Mouse (Mus musculus) right cerebral cortex, postnatal 4 days (tissue): ENCODE measurements around the gene Xrcc2.
A peak's percentile ranks its signal among the peaks of the same experiment; 100 is the strongest.
"Not testable (repeated sequence)": the region's sequence is repeated elsewhere in the genome, so short reads cannot be mapped to it uniquely, and the experiment has no call there.

Experiments used
- DNase-seq: peaks from one replicate; pipeline ENCODE4 v3.0.0-alpha.2; 2022

The Xrcc2 gene

DNA sequence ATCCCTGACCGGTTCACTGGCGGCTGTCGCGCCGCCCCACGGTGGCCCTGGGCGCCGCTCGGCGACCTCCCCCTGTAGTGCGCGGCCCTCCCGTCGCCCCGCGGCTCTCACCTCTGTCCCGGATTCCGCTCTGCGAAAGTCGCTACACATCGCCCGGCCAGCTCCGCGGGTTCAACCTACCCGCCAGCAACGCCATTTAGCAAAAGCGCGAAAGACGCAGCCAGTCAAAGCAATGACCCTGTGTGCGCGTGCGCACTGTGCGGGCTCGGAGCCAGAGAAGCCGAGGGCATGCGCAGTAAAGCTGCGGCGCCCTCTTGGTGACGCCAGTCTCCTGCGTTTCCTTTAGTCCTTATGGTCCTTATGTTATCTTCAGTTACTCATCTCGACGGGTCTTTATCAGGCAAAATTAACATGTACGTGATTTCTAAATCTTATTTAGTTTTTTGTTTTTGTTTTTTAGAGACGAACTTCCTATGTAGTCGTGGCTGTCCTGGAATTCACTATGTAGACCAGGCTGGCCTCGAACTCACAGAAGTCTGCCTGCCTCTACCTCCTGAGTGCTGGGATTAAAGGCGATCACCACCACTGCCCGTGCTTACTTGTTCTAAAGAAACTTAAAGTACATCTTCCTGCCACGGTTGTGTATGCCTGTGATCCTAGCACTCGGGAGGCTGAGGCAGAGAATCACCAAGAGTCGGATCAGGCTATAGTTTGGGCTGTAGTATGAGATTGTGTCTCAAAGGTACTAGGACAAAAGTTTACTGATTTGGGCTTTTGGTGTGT is at the start of gene Xrcc2:
Gene Xrcc2, minus strand, starts transcription at position 259 of the 783 bp plus-strand sequence.
- peak; percentile 99 for DNase-seq

DNA sequence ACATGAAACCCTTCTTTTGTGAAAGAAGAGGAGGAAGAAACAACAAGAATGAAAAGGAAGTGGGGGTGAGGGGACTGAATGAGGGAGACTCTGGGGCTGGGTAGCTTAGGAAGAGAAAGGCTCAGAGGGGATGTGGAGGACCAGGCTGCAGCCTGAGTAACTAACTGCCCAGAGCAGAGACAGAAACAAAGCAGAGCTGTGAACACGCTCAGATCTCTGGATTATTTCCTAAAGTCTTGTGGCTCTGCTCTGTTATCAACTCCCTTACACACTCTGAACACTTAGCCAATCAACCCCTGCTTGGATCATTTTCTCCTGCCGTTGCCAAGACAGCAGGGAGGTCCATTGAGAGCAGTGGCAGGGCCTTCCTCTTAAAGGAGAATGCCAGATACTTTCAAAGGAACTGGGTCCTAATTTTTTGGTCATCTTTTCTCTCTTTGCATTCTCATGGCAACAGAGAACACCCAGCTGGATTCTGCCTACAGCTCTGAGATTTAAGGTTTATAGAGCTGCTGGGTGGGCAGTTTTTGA is 48.7 kb upstream of the Xrcc2 start:
- DNase-seq = no peak

GRCm38 (mm10) chr5:25753556-25754235 is 48.1 kb upstream of the Xrcc2 start:
- DNase-seq = no peak

- no peak for DNase-seq
Measured at GRCm38 (mm10) chr5:25752862-25753261, 47.2 kb upstream of the Xrcc2 start.

GRCm38 (mm10) chr5:25751552-25751951 is 45.9 kb upstream of the Xrcc2 start:
- DNase-seq = no peak

- no peak for DNase-seq
Measured at GRCm38 (mm10) chr5:25748613-25749012, 43.0 kb upstream of the Xrcc2 start.

- no peak for DNase-seq
Measured at GRCm38 (mm10) chr5:25747904-25748303, 42.3 kb upstream of the Xrcc2 start.

- not testable (repeated sequence) for DNase-seq
Measured at GRCm38 (mm10) chr5:25738902-25739301, 33.3 kb upstream of the Xrcc2 start.

GRCm38 (mm10) chr5:25738448-25738847 is 32.8 kb upstream of the Xrcc2 start:
- no peak for DNase-seq

DNA sequence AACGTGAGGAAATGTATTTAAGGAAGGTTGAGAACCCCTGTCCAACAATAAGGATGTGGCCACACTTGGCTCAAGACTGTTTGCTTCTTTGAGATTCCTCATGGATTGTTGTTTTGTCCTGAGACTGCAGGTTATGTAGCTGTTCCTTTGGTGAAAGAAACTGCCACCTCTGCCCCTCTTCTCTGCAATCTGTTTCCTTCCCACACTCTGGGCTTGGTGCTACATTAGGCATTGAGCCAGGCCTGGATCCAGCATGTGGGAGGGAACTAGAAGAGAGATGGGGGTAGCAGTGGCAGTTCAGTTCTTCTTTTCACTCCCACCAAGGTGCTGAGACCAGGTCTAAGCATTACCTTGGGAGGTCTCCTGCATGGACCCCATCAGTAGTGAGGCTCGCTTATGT is 30.2 kb upstream of the Xrcc2 start:
- no peak for DNase-seq

DNA sequence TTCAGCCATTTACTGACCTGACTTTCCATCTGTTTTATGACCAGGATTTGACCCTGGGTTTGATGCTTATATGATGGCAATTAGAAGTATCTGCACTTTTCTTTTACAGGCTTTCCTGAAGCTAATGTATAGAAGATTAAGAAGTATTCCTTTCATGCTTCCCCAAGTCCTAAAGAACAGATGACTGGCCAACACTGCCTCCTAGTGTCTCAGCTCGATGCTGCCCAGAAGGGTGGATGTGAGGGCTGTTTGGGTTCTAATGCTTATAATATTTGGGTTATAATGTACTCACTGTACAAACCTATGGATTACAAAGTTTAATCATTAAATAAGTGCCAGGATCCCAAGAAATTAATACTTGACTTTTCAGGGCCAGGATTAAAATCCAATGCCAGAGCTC is 28.7 kb upstream of the Xrcc2 start:
- DNase-seq = peak; percentile 37

DNA sequence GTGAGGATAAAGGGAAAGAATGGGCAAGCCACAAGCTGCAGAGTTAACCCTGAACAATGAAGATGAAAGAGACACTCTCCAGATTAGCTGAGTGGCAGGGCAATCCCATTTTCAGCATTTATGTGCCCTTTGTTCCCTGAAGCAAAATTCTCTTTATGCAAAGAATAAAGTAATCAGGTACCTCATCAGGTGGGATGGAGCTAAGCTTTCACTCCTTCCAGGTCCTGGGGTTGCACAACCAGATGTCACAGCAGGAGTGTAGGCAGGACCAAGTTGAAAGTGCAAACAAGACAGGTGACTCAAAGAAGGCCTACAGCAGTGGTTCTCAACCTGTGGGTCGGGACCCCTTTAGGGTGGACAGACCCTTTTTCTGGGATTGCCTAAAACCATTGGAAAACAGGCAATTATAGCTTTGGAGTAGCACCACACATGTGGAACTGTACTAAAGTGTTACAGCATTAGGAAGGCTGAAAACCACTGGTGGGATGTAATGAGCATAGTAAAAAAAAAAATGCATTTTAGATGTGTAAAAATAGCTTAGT is 18.6 kb upstream of the Xrcc2 start:
- DNase-seq = no peak

DNA sequence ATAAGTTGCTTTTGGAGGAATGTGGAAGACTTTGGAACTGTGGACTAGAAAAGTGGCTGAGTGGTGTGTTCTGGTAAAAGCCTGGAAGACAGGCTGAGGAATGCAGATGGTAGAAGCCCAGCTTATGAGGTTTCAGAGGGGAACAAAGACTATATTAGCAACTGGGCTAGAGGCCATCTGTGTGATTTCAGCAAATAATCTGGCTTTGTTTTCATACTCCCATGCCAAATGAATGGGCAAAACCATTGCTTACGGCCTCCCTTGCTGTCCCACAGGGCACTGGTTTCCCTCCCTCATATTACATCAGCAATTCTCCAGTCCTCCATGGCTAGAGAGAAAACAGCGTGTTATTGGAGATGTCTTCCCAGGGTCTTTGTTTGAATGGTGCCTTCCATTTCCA is 17.4 kb upstream of the Xrcc2 start:
- DNase-seq = no peak

GRCm38 (mm10) chr5:25719390-25719789 is 13.8 kb upstream of the Xrcc2 start:
- DNase-seq = no peak

DNA sequence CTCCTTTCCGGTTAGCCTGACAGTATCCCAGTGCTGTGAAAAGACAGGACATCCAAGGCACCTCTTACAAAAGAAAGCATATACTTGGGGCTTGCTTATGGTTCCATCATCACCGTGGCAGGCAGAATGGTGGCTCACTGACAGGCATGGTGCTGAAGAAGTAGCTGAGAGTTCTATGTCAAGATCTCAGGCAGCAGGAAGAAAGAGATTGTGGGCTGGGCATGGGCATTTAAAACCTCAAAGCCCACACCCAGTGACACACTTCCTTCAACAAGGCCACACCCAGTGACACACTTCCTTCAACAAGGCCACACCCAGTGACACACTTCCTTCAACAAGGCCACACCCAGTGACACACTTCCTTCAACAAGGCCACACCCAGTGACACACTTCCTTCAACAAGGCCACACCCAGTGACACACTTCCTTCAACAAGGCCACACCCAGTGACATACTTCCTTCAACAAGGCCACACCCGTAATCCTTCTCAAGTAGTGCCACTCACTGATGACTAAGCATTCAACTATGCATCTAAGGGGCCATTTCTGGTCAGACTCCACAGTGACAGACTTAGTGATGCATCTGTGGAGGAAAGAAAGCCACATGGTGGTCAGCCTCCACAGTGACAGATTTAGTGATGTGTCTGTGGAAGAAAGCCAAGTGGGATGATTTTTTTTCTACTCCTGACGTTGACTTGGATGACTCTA is 7.5 kb upstream of the Xrcc2 start:
- DNase-seq = not testable (repeated sequence)

- DNase-seq = no peak
Measured at GRCm38 (mm10) chr5:25704702-25705566, 691 bp downstream of the Xrcc2 start.

DNA sequence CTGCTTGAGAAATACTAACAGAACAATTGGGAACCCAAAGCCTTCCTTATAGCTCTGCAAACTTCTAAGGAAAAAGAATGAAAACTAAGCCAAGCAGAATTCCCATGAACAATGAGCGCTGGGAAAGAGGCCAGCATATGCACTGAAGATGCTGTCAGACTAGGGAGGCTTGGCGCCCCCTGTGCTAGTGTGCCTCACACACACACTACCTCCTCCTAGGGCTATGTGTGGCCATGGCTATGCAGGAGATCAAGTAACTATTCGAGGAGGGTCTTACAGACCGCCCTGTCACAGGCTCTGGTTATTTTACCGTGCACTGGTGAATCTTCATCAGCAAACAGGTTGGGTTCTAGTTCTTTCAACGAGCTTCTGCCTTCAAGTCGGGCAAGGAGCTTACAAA is 7.7 kb downstream of the Xrcc2 start:
- DNase-seq = peak; percentile 40

DNA sequence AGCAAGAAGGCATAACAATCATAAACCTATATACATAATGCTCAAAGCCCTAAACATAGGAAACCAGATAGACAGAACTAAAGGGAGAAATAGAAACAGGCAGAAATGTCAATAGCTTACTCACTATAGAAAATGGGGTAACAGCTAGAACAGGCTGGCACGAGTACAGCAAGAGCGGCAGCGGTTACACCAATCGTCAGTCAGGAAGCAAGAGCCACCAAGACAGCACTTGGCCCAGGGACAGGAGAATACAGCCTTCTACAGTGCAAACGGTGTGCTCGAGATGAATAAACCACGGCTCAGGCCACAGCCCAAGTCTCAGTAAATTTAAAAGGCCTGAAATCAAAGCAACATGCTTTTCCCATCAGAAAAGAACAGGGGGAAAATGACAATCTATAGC is 9.4 kb downstream of the Xrcc2 start:
- peak; percentile 12 for DNase-seq

- no peak for DNase-seq
Measured at GRCm38 (mm10) chr5:25695786-25696185, 9.8 kb downstream of the Xrcc2 start.

- DNase-seq = no peak
Measured at GRCm38 (mm10) chr5:25671696-25672520, 33.7 kb downstream of the Xrcc2 start.

DNA sequence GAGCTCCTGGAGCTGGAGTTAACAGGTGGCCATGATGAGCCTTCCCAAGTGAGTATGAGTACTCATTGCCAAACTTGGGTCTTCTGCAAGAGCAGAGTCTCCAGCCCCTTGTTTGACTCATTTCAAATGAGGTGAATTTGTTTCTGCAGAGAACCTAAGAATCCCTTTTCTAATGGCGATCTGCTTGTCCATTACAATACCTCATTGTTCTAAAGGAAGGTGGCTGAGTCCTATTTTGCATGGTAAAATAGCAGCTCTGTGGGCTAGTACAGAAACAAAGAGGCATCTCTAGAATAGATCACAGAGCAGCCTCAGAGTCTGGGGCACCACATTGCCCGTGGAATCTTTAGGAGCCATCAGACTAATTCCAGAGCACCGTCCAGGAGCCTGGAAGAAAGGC is 34.6 kb downstream of the Xrcc2 start:
- no peak for DNase-seq
